Mouse (Mus musculus): ENCODE results near the gene Hapln4. TPM values are rescaled to one million over a fixed set of nuclear protein-coding genes. Genes with fewer than 3 reads are reported as not detected.

Gene Hapln4
- total RNA-seq (2023), result under 1 TPM in 1 of 2 experiments, not detected in 1; 0.15 TPM

GRCm38 (mm10) chr8:70083285-70083684, at the start of gene Hapln4:
Gene Hapln4, plus strand, starts transcription at chr8:70083457.

GRCm38 (mm10) chr8:70042583-70043455, 40.4 kb upstream of the Hapln4 start, which contains the start of the genes Mau2 and Sugp1:
Gene Mau2, minus strand, starts transcription at chr8:70042734.
Gene Sugp1, plus strand, starts transcription at chr8:70042813.

GRCm38 (mm10) chr8:70072441-70073069, 10.7 kb upstream of the Hapln4 start, which contains the start of gene Tm6sf2:
Gene Tm6sf2, plus strand, starts transcription at chr8:70072924.

GRCm38 (mm10) chr8:70120667-70121066, 37.4 kb downstream of the Hapln4 start, which contains the start of gene Ncan:
Gene Ncan, minus strand, starts transcription at chr8:70120873.

GRCm38 (mm10) chr8:70131166-70131883, 48.1 kb downstream of the Hapln4 start, which contains the start of gene Nr2c2ap:
Gene Nr2c2ap, plus strand, starts transcription at chr8:70131333.

GRCm38 (mm10) chr8:70139026-70139857, 56.0 kb downstream of the Hapln4 start, which contains the start of the genes Rfxank, Borcs8 and Mef2b:
Gene Rfxank, minus strand, starts transcription at chr8:70139154.
Gene Borcs8, plus strand, starts transcription at chr8:70139499.
Gene Mef2b, plus strand, starts transcription at chr8:70139711.

Other genes with a start within 250 kb of the Hapln4 start
- gene Cilp2, start 195.8 kb upstream of the Hapln4 start, total RNA-seq (2023), result under 1 TPM in 1 of 2 experiments, not detected in 1; 0.12 TPM
- gene Tssk6, start 181.3 kb upstream of the Hapln4 start, total RNA-seq (2023), result 1 to 10 TPM in 1 of 2 experiments, under 1 TPM in 1; 0.44 to 1.3 TPM
- gene Ndufa13, start 180.9 kb upstream of the Hapln4 start, total RNA-seq (2023), result 10 to 100 TPM; 53.3 to 66.9 TPM
- 1 to 10 TPM; 2.9 to 4.6 TPM for gene Yjefn3, start 180.7 kb upstream of the Hapln4 start, total RNA-seq (2023)
- 100 to 1,000 TPM; 104 to 106 TPM for gene Gatad2a, start 87.1 kb upstream of the Hapln4 start, total RNA-seq (2023)
- 100 to 1,000 TPM; 129 to 135 TPM for gene Mau2, start 40.7 kb upstream of the Hapln4 start, total RNA-seq (2023)
- gene Sugp1, start 40.6 kb upstream of the Hapln4 start, total RNA-seq (2023), result 10 to 100 TPM; 46.4 to 48.4 TPM
- gene Tm6sf2, start 10.5 kb upstream of the Hapln4 start, total RNA-seq (2023), result 1 to 10 TPM; 1.1 to 1.3 TPM
- not detected for gene Ncan, start 37.4 kb downstream of the Hapln4 start, total RNA-seq (2023)
- 10 to 100 TPM; 35.6 to 41.8 TPM for gene Nr2c2ap, start 47.9 kb downstream of the Hapln4 start, total RNA-seq (2023)
- gene Rfxank, start 55.7 kb downstream of the Hapln4 start, total RNA-seq (2023), result 10 to 100 TPM; 27.9 to 28.0 TPM
- 10 to 100 TPM; 60.7 to 72.8 TPM for gene Borcs8, start 56.0 kb downstream of the Hapln4 start, total RNA-seq (2023)
- gene Mef2b, start 56.3 kb downstream of the Hapln4 start, total RNA-seq (2023), result 1 to 10 TPM; 2.7 to 3.8 TPM
- 10 to 100 TPM; 51.2 to 54.0 TPM for gene Tmem161a, start 88.9 kb downstream of the Hapln4 start, total RNA-seq (2023)
- 10 to 100 TPM; 13.6 to 20.1 TPM for gene Slc25a42, start 128.8 kb downstream of the Hapln4 start, total RNA-seq (2023)
- 10 to 100 TPM; 85.2 to 91.8 TPM for gene Sugp2, start 150.8 kb downstream of the Hapln4 start, total RNA-seq (2023)
- 10 to 100 TPM; 13.2 to 14.2 TPM for gene Armc6, start 151.0 kb downstream of the Hapln4 start, total RNA-seq (2023)
- 1 to 10 TPM; 3.7 to 5.4 TPM for gene Homer3, start 199.4 kb downstream of the Hapln4 start, total RNA-seq (2023)
- gene Ddx49, start 219.0 kb downstream of the Hapln4 start, total RNA-seq (2023), result 100 to 1,000 TPM in 1 of 2 experiments, 10 to 100 TPM in 1; 94.8 to 103 TPM
- gene Cope, start 219.1 kb downstream of the Hapln4 start, total RNA-seq (2023), result 100 to 1,000 TPM; 113 to 144 TPM
- gene Cers1, start 232.3 kb downstream of the Hapln4 start, total RNA-seq (2023), result not detected
- gene Gdf1, start 246.4 kb downstream of the Hapln4 start, total RNA-seq (2023), result not detected